Mouse (Mus musculus) activated CD4-positive, CD25-positive, alpha-beta regulatory T cell, adult 9 weeks (primary cell): ENCODE measurements around the gene Tgm5. TPM values are rescaled to one million over a fixed set of nuclear protein-coding genes. Genes with fewer than 3 reads are reported as not detected.

Experiments
- polyA plus RNA-seq: library from polyadenylated mRNA; unstranded; fragments of 100-300 nt; shearing (Covaris generic); gene quantifications from one replicate; pipeline ENCODE4 v1.2.1, GENCODE M21; 2017

The Tgm5 gene
- polyA plus RNA-seq, result not detected

DNA sequence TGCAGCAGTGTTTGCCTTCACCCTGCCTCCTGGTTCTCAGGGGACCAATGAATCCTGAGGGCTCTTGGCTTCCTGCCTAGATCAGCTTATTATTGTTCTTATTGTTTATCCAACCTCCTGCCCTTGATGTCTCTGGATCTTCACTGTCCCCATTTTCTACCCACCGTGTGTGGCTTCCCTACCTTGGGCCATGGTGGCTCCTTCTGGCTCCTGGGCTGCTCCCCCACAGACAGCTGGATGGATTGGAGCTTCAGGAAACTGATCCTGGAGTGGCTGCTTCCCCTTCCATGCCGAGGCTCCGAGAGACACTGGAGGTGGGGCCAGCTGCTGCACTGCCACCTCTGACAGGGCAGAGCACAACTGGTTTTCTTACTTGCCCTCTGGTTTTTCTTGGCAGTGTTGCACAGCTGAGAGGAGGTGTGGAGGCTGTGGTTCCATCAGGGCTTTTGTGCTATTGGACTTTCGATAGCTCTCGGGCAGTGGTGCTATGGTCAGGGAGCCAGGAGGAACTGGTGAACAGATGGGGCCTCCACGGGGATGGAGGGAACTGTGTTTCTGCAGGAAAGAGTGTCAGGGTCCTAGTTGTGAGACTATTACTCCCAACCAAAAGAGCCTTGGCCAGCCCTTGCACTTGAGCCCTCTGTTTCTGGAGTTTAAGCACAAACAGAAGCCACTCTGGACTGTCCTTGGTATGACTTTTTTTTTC is at the start of gene Tgm5:
TSS of gene Tgm5 (minus strand) at position 362 of the 706 bp plus-strand sequence.

DNA sequence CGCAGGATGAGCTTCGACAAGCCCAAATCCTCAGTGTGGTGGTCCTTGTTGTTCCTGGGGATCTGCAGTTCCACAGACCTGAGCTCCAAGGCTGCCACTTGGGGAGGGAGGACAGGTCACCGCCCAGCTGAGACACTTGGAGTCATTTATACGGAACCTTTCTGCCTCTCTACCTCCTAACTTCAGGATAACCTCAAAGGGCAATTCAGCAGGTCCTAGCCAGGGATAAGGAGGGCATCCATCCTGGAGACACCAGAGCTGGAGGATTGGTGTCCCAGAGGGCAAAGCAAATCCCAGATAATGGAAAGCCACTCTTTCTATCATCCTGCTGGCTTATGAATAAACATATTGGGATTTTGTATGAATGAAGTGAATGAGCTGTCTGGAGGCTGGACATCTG is 24.1 kb upstream of the Tgm5 start, which contains the start of gene Tgm7:
TSS of gene Tgm7 (minus strand) at position 101 of the 400 bp plus-strand sequence.

DNA sequence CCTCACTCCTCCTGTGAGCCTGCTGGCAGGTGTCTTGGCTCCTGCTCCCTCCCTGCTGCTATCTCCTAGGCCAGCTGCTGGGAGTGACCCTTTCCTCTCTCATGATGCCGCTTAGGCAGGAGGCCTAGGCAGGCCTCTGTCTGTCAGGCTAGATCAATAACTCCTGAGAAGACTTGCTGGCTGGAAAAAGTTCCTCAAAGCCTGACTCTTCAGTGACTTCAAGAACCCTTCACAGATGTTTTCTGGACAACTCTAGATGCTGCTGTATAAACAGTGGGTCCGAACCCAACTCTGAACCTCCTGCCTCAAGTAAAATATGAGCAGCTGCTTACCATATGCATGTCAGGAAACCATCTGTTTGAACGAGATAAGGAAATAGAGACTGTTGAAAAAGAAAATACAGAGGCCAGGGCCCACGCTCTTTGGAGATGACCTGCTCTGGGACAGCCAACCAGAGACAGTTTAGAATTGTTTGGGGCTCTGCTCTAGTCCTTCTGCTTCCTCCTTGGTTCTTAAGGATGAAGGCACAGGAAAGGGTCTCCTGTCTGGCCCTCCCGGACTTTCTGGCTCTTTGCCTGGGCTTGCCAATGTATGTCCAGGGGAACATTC is 48.8 kb downstream of the Tgm5 start, which contains the start of gene Epb42:
TSS of gene Epb42 (minus strand) at position 340 of the 609 bp plus-strand sequence.

DNA sequence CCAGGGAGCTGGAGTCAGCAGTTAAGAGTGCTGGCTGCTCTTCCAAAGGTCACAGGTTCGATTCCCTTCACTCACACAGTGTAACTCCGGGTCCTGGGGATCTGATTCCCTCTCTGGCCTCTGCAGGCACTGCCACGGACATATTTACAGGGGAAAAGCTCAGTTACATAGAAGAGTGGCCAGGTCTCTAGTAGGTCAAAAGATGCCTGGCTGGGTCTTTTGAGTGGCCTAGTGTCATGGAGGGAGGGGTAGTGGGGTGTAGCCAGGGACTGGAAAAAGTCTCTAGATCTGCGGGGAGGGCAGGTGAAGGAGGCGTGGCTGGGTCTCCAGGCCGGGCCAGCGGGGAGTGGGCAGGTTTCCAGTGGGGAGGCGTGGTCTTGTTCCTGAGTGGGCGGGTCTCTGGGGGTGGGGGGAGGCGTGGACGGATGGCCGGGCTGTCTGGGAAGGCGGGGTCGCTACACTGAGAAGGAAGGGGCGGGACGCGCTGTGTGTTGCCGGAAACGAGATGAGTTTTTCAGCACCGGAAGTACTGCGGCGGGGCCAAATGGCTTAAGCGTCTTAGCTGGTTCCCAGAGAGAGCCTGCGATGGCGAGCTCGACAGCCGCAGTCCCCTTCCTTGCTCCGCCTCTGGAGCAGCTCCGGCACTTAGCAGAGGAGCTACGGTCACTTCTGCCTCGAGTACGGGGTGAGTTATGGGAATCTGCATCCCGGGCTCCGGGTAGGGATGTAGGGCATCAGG is 77.5 kb downstream of the Tgm5 start, which contains the start of gene Ccndbp1:
TSS of gene Ccndbp1 (plus strand) at position 479 of the 739 bp plus-strand sequence.

Other genes with a start within 250 kb of the Tgm5 start
- gene Cdan1, start 235.7 kb downstream of the Tgm5 start, polyA plus RNA-seq, result 2.0 TPM
- gene Ttbk2, start 235.2 kb downstream of the Tgm5 start, polyA plus RNA-seq, result 0.83 TPM
- 62.4 TPM for gene Ubr1, start 115.1 kb downstream of the Tgm5 start, polyA plus RNA-seq
- gene Tmem62, start 108.8 kb downstream of the Tgm5 start, polyA plus RNA-seq, result 13.0 TPM
- 161 TPM for gene Ccndbp1, start 77.4 kb downstream of the Tgm5 start, polyA plus RNA-seq
- 0.92 TPM for gene Epb42, start 48.8 kb downstream of the Tgm5 start, polyA plus RNA-seq
- not detected for gene Tgm7, start 24.0 kb upstream of the Tgm5 start, polyA plus RNA-seq
- 17.0 TPM for gene Adal, start 54.6 kb upstream of the Tgm5 start, polyA plus RNA-seq
- 13.1 TPM for gene Lcmt2, start 54.8 kb upstream of the Tgm5 start, polyA plus RNA-seq
- 105 TPM for gene Tubgcp4, start 84.8 kb upstream of the Tgm5 start, polyA plus RNA-seq
- 71.9 TPM for gene Zscan29, start 85.3 kb upstream of the Tgm5 start, polyA plus RNA-seq
- 82.4 TPM for gene Trp53bp1, start 185.6 kb upstream of the Tgm5 start, polyA plus RNA-seq
- gene Map1a, start 203.8 kb upstream of the Tgm5 start, polyA plus RNA-seq, result 0.06 TPM